8 mouse cellular contexts compared by ENCODE assay signal in genomic region chr5:105409092-105409491, GRCm38 (mm10). TPM values are rescaled to one million over a fixed set of nuclear protein-coding genes. Genes with fewer than 3 reads are reported as not detected.
DNase-seq lines count a peak whose midpoint lies in the region; ATAC-seq lines count a peak whose summit lies in the region.

No protein-coding gene starts in this region.

- peak overlapping the region; percentile 64 for H3K4me3 ChIP-seq in liver, embryonic 12.5 days
- H3K4me3 ChIP-seq in midbrain, embryonic 16.5 days (ENCODE audit: low read depth, low read length) = no peak overlapping the region

- H3K9me3 ChIP-seq in liver, embryonic 12.5 days (replicated peaks) = no peaks in the 10 kb centered on the region
- no peaks in the 10 kb centered on the region for H3K9me3 ChIP-seq in midbrain, embryonic 16.5 days (replicated peaks; ENCODE audit: control insufficient read depth, low read length, poor library complexity, severe bottlenecking)

- intact Hi-C loops in heart, postnatal 36 days (cut with DNase I) = loop anchor here (10.0 kb wide), 1 partner anchor 276 kb away; no protein-coding TSS in a partner anchor

- DNase-seq in heart, adult 11 months = peak; percentile 87
- no peak for DNase-seq in heart, postnatal 36 days
- DNase-seq in spleen, adult 12 weeks (ENCODE audit: low spot score) = peak; percentile 69
- no peak for DNase-seq in kidney, adult 8-10 months
- no peak for DNase-seq in kidney, adult 11 months

- 19% methylated on average over 4 of the region's 4 CpGs for WGBS in liver, embryonic 12.5 days (ENCODE audit: insufficient replicate concordance)
- 92% methylated on average over 4 of the region's 4 CpGs for WGBS in midbrain, embryonic 16.5 days

- no peaks in the 10 kb centered on the region for H3K36me3 ChIP-seq in liver, embryonic 12.5 days
- no peaks in the 10 kb centered on the region for H3K36me3 ChIP-seq in midbrain, embryonic 16.5 days (ENCODE audit: control insufficient read depth, insufficient read depth, low read length)

- H3K9ac ChIP-seq in liver, embryonic 12.5 days = peak overlapping the region; percentile 71
- H3K9ac ChIP-seq in midbrain, embryonic 16.5 days (ENCODE audit: low read depth, low read length) = no peak overlapping the region

- H3K4me1 ChIP-seq in liver, embryonic 12.5 days = peaks cover 49% of the 10 kb centered on the region
- H3K4me1 ChIP-seq in midbrain, embryonic 16.5 days (ENCODE audit: control insufficient read depth, insufficient read depth, low read length) = no peaks in the 10 kb centered on the region

- peak overlapping the region; percentile 91 for H3K27ac ChIP-seq in liver, embryonic 12.5 days
- no peak overlapping the region for H3K27ac ChIP-seq in midbrain, embryonic 16.5 days (ENCODE audit: low read length)

- peak; percentile 78 for ATAC-seq in activated CD4-positive, CD25-positive, alpha-beta regulatory T cell, adult 4 months
- ATAC-seq in liver, embryonic 12.5 days = peak; percentile 89
- no peak for ATAC-seq in midbrain, embryonic 16.5 days

- H3K27me3 ChIP-seq in liver, embryonic 12.5 days (replicated peaks) = no peaks in the 10 kb centered on the region
- H3K27me3 ChIP-seq in midbrain, embryonic 16.5 days (ENCODE audit: control insufficient read depth, insufficient read depth, low read depth, low read length) = no peaks in the 10 kb centered on the region

- H3K4me2 ChIP-seq in liver, embryonic 12.5 days = peak overlapping the region; percentile 64
- no peak overlapping the region for H3K4me2 ChIP-seq in midbrain, embryonic 16.5 days (ENCODE audit: low read length)

RNA-seq across cellular contexts. Expression of gene Lrrc8b, which starts 6.5 kb away (rescaled TPM):
- 1 to 10 TPM; 4.4 to 5.1 TPM for total RNA-seq in heart, postnatal 36 days (2021)
- 1 to 10 TPM; 1.6 to 2.3 TPM for polyA plus RNA-seq in activated CD4-positive, CD25-positive, alpha-beta regulatory T cell, adult 4 months (2017; shearing (Covaris generic))
- 7.5 and 7.8 TPM in 2 replicates for polyA plus RNA-seq in liver, embryonic 12.5 days (2016; fragmentation: Nextera tagmentation; extraction: Ambion mirVana)
- polyA plus RNA-seq in midbrain, embryonic 16.5 days (2015; fragmentation: Nextera tagmentation; extraction: Ambion mirVana) = 17.5 and 18.5 TPM in 2 replicates

Comparison
In these comparisons a context has a peak if more than half of its experiments do, and no peak if none do; other contexts are left out.
1. DNase-seq: peak in heart, adult 11 months (single experiment) and spleen, adult 12 weeks (single experiment); none in heart, postnatal 36 days (0 of 2), kidney, adult 8-10 months (0 of 2) and kidney, adult 11 months (single experiment).